Mouse (Mus musculus) megakaryocyte, adult 5-6 weeks (primary cell): ENCODE measurements at regions not wholly inside any gene's neighbourhood (a gene's known extent, or its start where the extent isn't known, plus 50 kb on each side); places are given as distances from the start of the nearest gene placed in this dataset.
"Not testable (repeated sequence)": the region's sequence is repeated elsewhere in the genome, so short reads cannot be mapped to it uniquely, and the experiment has no call there.

ENCODE experiments used
- ATAC-seq: 2 replicates; pipeline ENCODE4 v1.8.0; 2016; ENCODE audit warnings: mild to moderate bottlenecking, inconsistent platforms; ENCODE audit not compliant: poor library complexity, severe bottlenecking

- ATAC-seq = no peak
Measured at GRCm38 (mm10) chr12:109749256-109749655, 149.1 kb upstream of the Rtl1 start.

GRCm38 (mm10) chr12:109749711-109750243 is 149.6 kb upstream of the Rtl1 start:
- no peak for ATAC-seq

GRCm38 (mm10) chr12:109754986-109755385 is 154.9 kb upstream of the Rtl1 start:
- ATAC-seq = no peak

GRCm38 (mm10) chr12:109764293-109764692 is 164.2 kb upstream of the Rtl1 start:
- ATAC-seq = no peak

GRCm38 (mm10) chr12:109766602-109767001 is 166.5 kb upstream of the Rtl1 start:
- ATAC-seq = not testable (repeated sequence)

- ATAC-seq = no peak
Measured at GRCm38 (mm10) chr12:109772543-109772942, 172.4 kb upstream of the Rtl1 start.

- no peak for ATAC-seq
Measured at GRCm38 (mm10) chr12:109773909-109774313, 173.8 kb upstream of the Rtl1 start.

- ATAC-seq = no peak
Measured at GRCm38 (mm10) chr12:109798846-109799245, 198.7 kb upstream of the Rtl1 start.

GRCm38 (mm10) chr12:109799395-109799794 is 199.3 kb upstream of the Rtl1 start:
- no peak for ATAC-seq

GRCm38 (mm10) chr12:109827241-109827915 is 227.2 kb upstream of the Rtl1 start:
- ATAC-seq = no peak

- ATAC-seq = no peak
Measured at GRCm38 (mm10) chr12:109830303-109831020, 230.3 kb upstream of the Rtl1 start.

- ATAC-seq = no peak
Measured at GRCm38 (mm10) chr12:109832964-109833363, 232.8 kb upstream of the Rtl1 start.

GRCm38 (mm10) chr12:109836521-109836920 is 236.4 kb upstream of the Rtl1 start:
- ATAC-seq = no peak

- no peak for ATAC-seq
Measured at GRCm38 (mm10) chr12:109839126-109839587, 239.0 kb upstream of the Rtl1 start.

- ATAC-seq = no peak
Measured at GRCm38 (mm10) chr12:109839946-109840524, 239.9 kb upstream of the Rtl1 start.

GRCm38 (mm10) chr12:109844723-109845601 is 244.8 kb upstream of the Rtl1 start:
- no peak for ATAC-seq

GRCm38 (mm10) chr12:109845602-109845906 is 245.4 kb upstream of the Rtl1 start:
- no peak for ATAC-seq

- no peak for ATAC-seq
Measured at GRCm38 (mm10) chr12:109856336-109856735, 256.2 kb upstream of the Rtl1 start.

GRCm38 (mm10) chr12:109857705-109858104 is 257.6 kb upstream of the Rtl1 start:
- no peak for ATAC-seq

GRCm38 (mm10) chr12:109864826-109865225 is 264.7 kb upstream of the Rtl1 start:
- ATAC-seq = no peak

GRCm38 (mm10) chr12:109871021-109871420 is 270.9 kb upstream of the Rtl1 start:
- no peak for ATAC-seq
